ENCODE assay signal across 12 mouse cellular contexts in genomic region chr5:134237936-134238760, GRCm38 (mm10). TPM values are rescaled to one million over a fixed set of nuclear protein-coding genes. Genes with fewer than 3 reads are reported as not detected.
A peak's percentile ranks its signal among the peaks of the same experiment; 100 is the strongest.
DNase-seq lines count a peak whose midpoint lies in the region; ATAC-seq and TF ChIP-seq lines count a peak whose summit lies in the region.
"Had no signal": no experiment of that assay in that cellular context is flagged by ENCODE, and none has a peak within 500 bp of the region (broad histone marks: within the 10 kb centered on the region; RNA-seq: fewer than 3 reads in every experiment).

No protein-coding gene starts in this region.

- no peaks in the 10 kb centered on the region for H3K9me3 ChIP-seq in embryonic facial prominence, embryonic 12.5 days
- no peaks in the 10 kb centered on the region for H3K9me3 ChIP-seq in liver, embryonic 13.5 days (replicated peaks)
- no peaks in the 10 kb centered on the region for H3K9me3 ChIP-seq in neural tube, embryonic 13.5 days
- no peaks in the 10 kb centered on the region for H3K9me3 ChIP-seq in heart, embryonic 11.5 days (replicated peaks; ENCODE audit: control insufficient read depth, low read length)
- H3K9me3 ChIP-seq: limb, embryonic 15.5 days had no signal

- no peak for TF ChIP-seq CTCF in layer of hippocampus, adult 2 months (conservative IDR thresholded peaks at IDR 0.05)

- H3K4me3 ChIP-seq in layer of hippocampus, adult 2 months: no peak overlapping the region
- H3K4me3 ChIP-seq in embryonic facial prominence, embryonic 12.5 days: no peak overlapping the region
- no peak overlapping the region for H3K4me3 ChIP-seq in liver, embryonic 13.5 days (replicated peaks)
- no peak overlapping the region for H3K4me3 ChIP-seq in neural tube, embryonic 13.5 days
- no peak overlapping the region for H3K4me3 ChIP-seq in heart, embryonic 11.5 days (ENCODE audit: low read depth, low read length)
- H3K4me3 ChIP-seq: limb, embryonic 15.5 days; myocyte had no signal

- H3K9ac ChIP-seq in embryonic facial prominence, embryonic 12.5 days: no peak overlapping the region
- no peak overlapping the region for H3K9ac ChIP-seq in liver, embryonic 13.5 days
- H3K9ac ChIP-seq in neural tube, embryonic 13.5 days: no peak overlapping the region
- H3K9ac ChIP-seq in heart, embryonic 11.5 days (ENCODE audit: low read depth, low read length): no peak overlapping the region
- H3K9ac ChIP-seq: limb, embryonic 15.5 days had no signal

- peaks cover 27% of the 10 kb centered on the region for H3K4me1 ChIP-seq in embryonic facial prominence, embryonic 12.5 days
- peaks cover 47% of the 10 kb centered on the region for H3K4me1 ChIP-seq in liver, embryonic 13.5 days (replicated peaks)
- H3K4me1 ChIP-seq in neural tube, embryonic 13.5 days (replicated peaks): peaks cover 23% of the 10 kb centered on the region
- H3K4me1 ChIP-seq in heart, embryonic 11.5 days (ENCODE audit: control insufficient read depth, insufficient read depth, low read length): peaks cover 16% of the 10 kb centered on the region

- H3K36me3 ChIP-seq in embryonic facial prominence, embryonic 12.5 days: peaks cover 73% of the 10 kb centered on the region
- peaks cover 79% of the 10 kb centered on the region for H3K36me3 ChIP-seq in liver, embryonic 13.5 days
- H3K36me3 ChIP-seq in neural tube, embryonic 13.5 days: peaks cover 79% of the 10 kb centered on the region
- peaks cover 70% of the 10 kb centered on the region for H3K36me3 ChIP-seq in heart, embryonic 11.5 days (ENCODE audit: control insufficient read depth, insufficient read depth, low read length)

- no peak for DNase-seq in layer of hippocampus, adult 2 months (ENCODE audit: low spot score in 2 of 2)
- DNase-seq in layer of hippocampus, adult 8-10 months (ENCODE audit: low spot score in 2 of 2): no peak
- no peak for DNase-seq in liver, embryonic 13.5 days
- no peak for DNase-seq in ovary, postnatal 14 days (ENCODE audit: low spot score)
- no peak for DNase-seq in thymus, postnatal 14 days
- DNase-seq: cerebellum, adult 9-11 months; heart, postnatal 4 days had no signal

- no peak overlapping the region for H3K4me2 ChIP-seq in embryonic facial prominence, embryonic 12.5 days (replicated peaks)
- no peak overlapping the region for H3K4me2 ChIP-seq in liver, embryonic 13.5 days
- no peak overlapping the region for H3K4me2 ChIP-seq in neural tube, embryonic 13.5 days
- no peak overlapping the region for H3K4me2 ChIP-seq in heart, embryonic 11.5 days
- H3K4me2 ChIP-seq: limb, embryonic 15.5 days had no signal

- peak overlapping the region; percentile 71 for H3K27ac ChIP-seq in layer of hippocampus, adult 2 months
- H3K27ac ChIP-seq in embryonic facial prominence, embryonic 12.5 days: 0 out of 2 replicates have a peak overlapping the region, but pooled peaks have one; percentile 23
- H3K27ac ChIP-seq in liver, embryonic 13.5 days: no peak overlapping the region
- H3K27ac ChIP-seq in neural tube, embryonic 13.5 days (replicated peaks): 0 out of 2 replicates have a peak overlapping the region, but pooled peaks have one; percentile 18
- H3K27ac ChIP-seq in heart, embryonic 11.5 days (ENCODE audit: low read depth, low read length): no peak overlapping the region

- WGBS in embryonic facial prominence, embryonic 12.5 days: 80% methylated on average over 28 of the region's 28 CpGs
- 74% methylated on average over 28 of the region's 28 CpGs for WGBS in liver, embryonic 13.5 days (ENCODE audit: insufficient replicate concordance)
- 63% methylated on average over 28 of the region's 28 CpGs for WGBS in neural tube, embryonic 13.5 days
- 89% methylated on average over 28 of the region's 28 CpGs for WGBS in heart, embryonic 11.5 days (ENCODE audit: insufficient replicate concordance)

- no peak for ATAC-seq in embryonic facial prominence, embryonic 12.5 days (ENCODE audit: insufficient number of reproducible peaks, insufficient read depth, low FRiP score, low TSS enrichment)
- ATAC-seq in liver, embryonic 13.5 days (ENCODE audit: low read depth): peak; percentile 21; the same call in 1 of the 2 replicates
- ATAC-seq in neural tube, embryonic 13.5 days (ENCODE audit: low read depth): peak; percentile 17; the same call in 1 of the 2 replicates
- no peak for ATAC-seq in heart, embryonic 11.5 days (replicated peaks; ENCODE audit: insufficient number of reproducible peaks, low FRiP score, low TSS enrichment)

- H3K27me3 ChIP-seq in embryonic facial prominence, embryonic 12.5 days: no peaks in the 10 kb centered on the region
- H3K27me3 ChIP-seq in liver, embryonic 13.5 days: no peaks in the 10 kb centered on the region
- H3K27me3 ChIP-seq in neural tube, embryonic 13.5 days: no peaks in the 10 kb centered on the region
- H3K27me3 ChIP-seq in heart, embryonic 11.5 days (ENCODE audit: control insufficient read depth, insufficient read depth, low read length): no peaks in the 10 kb centered on the region
- H3K27me3 ChIP-seq: limb, embryonic 15.5 days had no signal

RNA-seq across cellular contexts. Expression of gene Ncf1, which starts 8.7 kb away (rescaled TPM):
- total RNA-seq in layer of hippocampus, adult 2 months (2021): 1 to 10 TPM; 7.2 to 9.0 TPM
- total RNA-seq in layer of hippocampus, adult 8-10 months (2022): 10 to 100 TPM in 2 of 4 experiments, 1 to 10 TPM in 2; 6.3 to 25.6 (median 14.7) TPM
- polyA plus RNA-seq in embryonic facial prominence, embryonic 12.5 days (2016; fragmentation: Nextera tagmentation; extraction: Ambion mirVana): 2.2 and 2.3 TPM in 2 replicates
- polyA plus RNA-seq in liver, embryonic 13.5 days (2015; fragmentation: Nextera tagmentation; extraction: Ambion mirVana): 8.1 and 9.3 TPM in 2 replicates
- polyA plus RNA-seq in neural tube, embryonic 13.5 days (2015; fragmentation: Nextera tagmentation; extraction: Ambion mirVana): 3.1 and 3.5 TPM in 2 replicates
- 1.8 and 2.2 TPM in 2 replicates for polyA plus RNA-seq in heart, embryonic 11.5 days (2014; fragmentation: Nextera tagmentation; extraction: Ambion mirVana)

RNA-seq across cellular contexts. Expression of gene Gtf2ird2, which starts 54.3 kb away (rescaled TPM):
- total RNA-seq in layer of hippocampus, adult 2 months (2021): 10 to 100 TPM; 15.4 to 17.6 TPM
- 10 to 100 TPM; 16.1 to 19.6 (median 16.4) TPM for total RNA-seq in layer of hippocampus, adult 8-10 months (2022)
- polyA plus RNA-seq in embryonic facial prominence, embryonic 12.5 days (2016; fragmentation: Nextera tagmentation; extraction: Ambion mirVana): 10.6 and 11.4 TPM in 2 replicates
- polyA plus RNA-seq in liver, embryonic 13.5 days (2015; fragmentation: Nextera tagmentation; extraction: Ambion mirVana): 1.5 and 2.5 TPM in 2 replicates
- 13.9 and 14.4 TPM in 2 replicates for polyA plus RNA-seq in neural tube, embryonic 13.5 days (2015; fragmentation: Nextera tagmentation; extraction: Ambion mirVana)
- polyA plus RNA-seq in heart, embryonic 11.5 days (2014; fragmentation: Nextera tagmentation; extraction: Ambion mirVana): 5.3 and 6.5 TPM in 2 replicates

Comparison
In these comparisons a context has a peak if more than half of its experiments do, and no peak if none do; other contexts are left out.
1. H3K27ac ChIP-seq: peak in layer of hippocampus, adult 2 months (single experiment), embryonic facial prominence, embryonic 12.5 days (single experiment) and neural tube, embryonic 13.5 days (single experiment); none in liver, embryonic 13.5 days (single experiment) and heart, embryonic 11.5 days (single experiment).
2. ATAC-seq: peak in liver, embryonic 13.5 days (single experiment) and neural tube, embryonic 13.5 days (single experiment); none in embryonic facial prominence, embryonic 12.5 days (single experiment) and heart, embryonic 11.5 days (single experiment).